Mouse (Mus musculus) liver, embryonic 14.5 days (tissue): ENCODE data around the gene Zp2.

ENCODE experiments used
- CTCF ChIP-seq: IDR thresholded peaks from 2 replicates; pipeline ENCODE4 v1.5.1; 2016; ENCODE audit warnings: antibody characterized with exemption, low read depth, control low read depth
- EP300 ChIP-seq: IDR thresholded peaks from 2 replicates; pipeline ENCODE4 v1.6.1; 2016; ENCODE audit warnings: antibody characterized with exemption, low read depth

DNA sequence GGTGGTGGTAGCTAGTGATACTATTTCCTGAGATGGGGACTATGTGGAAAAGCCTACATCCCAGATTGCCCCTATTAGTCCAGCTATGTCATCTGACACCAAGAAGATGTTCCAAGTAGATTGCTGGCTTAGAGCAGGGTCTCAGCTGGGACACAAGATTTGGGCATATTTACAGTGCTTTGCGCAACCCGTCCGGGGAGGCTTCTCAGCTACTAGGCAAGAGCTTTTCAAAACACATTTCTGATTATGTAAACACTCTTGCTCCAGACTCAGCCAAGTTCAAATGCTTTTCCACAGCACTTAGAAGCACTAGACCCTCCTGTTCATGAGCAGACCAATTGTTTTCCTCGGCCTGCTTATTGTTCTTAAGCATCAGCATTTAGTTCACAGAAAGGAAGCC is 21.3 kb downstream of the Zp2 start:
- TF ChIP-seq CTCF, result no peak
- no peak for TF ChIP-seq EP300
